Mouse (Mus musculus): Measurements from ENCODE around the gene Runx1. TPM values are rescaled to one million over a fixed set of nuclear protein-coding genes. Genes with fewer than 3 reads are reported as not detected.

Runx1 gene
- polyA plus RNA-seq, 1 experiment = 32.5 TPM

DNA sequence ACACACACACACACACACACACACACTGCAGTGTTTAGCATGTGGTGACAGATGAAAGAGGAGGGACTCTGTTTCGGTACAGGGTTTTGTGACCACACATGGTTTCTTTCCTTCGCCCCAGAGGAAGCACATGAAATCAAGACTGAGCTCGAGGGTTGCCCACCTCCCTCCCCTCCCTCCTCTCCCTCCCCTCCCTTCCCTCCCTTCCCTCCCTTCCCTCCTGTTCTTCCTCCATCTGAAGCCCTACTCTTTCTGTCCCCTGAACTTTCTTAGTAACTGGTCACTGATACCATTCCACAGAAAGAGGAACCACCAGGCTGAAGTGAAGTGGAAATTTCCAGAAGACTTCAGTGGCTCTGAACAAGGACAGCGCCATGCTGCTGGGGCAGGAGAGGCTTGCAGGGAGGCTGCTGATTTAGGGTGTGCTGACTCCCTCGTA, 39.0 kb downstream of the Runx1 start:
- H3K4me3 ChIP-seq (replicated peaks; ENCODE audit: extremely low read depth, low read depth, low read length) = no peak overlapping the region
- peaks cover 4% of the 10 kb centered on the region; the same call in 1 of the 2 replicates for H3K4me1 ChIP-seq (ENCODE audit: control insufficient read depth, insufficient read depth, low read length)
- WGBS = 49% methylated on average over 5 of the region's 5 CpGs
- DNase-seq = no peak
- no peak for TF ChIP-seq CTCF (IDR thresholded peaks at IDR 0.05; ENCODE audit: insufficient read depth, low read length)
- TF ChIP-seq POLR2A (IDR thresholded peaks at IDR 0.05; ENCODE audit: borderline replicate concordance, extremely low read depth, low read depth, low read length) = no peak

DNA sequence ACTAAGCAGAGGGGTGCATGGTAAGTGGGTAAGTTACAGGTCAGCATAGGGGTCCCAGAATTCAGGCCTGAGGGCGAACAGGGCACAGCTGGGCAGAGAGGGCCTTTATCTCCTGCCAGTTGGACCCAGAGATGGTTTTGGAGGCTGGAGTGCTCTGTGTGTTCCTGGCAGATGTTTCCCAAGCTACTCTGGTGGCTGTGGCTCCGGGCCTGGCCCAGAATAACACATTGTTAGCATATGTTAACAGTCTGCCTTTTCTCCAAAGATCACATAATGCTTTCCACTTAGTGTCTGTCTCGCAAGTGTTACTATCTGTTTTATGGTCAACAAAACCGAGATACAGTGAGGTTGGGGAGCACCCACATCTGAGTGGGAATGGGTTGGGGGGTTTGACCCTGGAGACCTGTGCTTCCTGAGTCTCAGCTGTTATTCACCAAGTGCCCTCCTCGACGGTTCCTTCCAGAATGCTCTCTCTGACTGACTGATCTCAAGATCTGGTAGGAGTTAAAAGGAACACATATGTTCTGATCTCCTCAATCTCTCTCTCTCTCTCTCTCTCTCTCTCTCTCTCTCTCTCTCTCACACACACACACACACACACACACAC, 39.6 kb downstream of the Runx1 start:
- TF ChIP-seq CTCF (IDR thresholded peaks at IDR 0.05; ENCODE audit: insufficient read depth, low read length) = no peak
- no peak for TF ChIP-seq POLR2A (IDR thresholded peaks at IDR 0.05; ENCODE audit: borderline replicate concordance, extremely low read depth, low read depth, low read length)
- peaks cover 4% of the 10 kb centered on the region; the same call in 1 of the 2 replicates for H3K4me1 ChIP-seq (ENCODE audit: control insufficient read depth, insufficient read depth, low read length)
- no peak overlapping the region for H3K4me3 ChIP-seq (replicated peaks; ENCODE audit: extremely low read depth, low read depth, low read length)
- 61% methylated on average over 6 of the region's 6 CpGs for WGBS
- DNase-seq = no peak

DNA sequence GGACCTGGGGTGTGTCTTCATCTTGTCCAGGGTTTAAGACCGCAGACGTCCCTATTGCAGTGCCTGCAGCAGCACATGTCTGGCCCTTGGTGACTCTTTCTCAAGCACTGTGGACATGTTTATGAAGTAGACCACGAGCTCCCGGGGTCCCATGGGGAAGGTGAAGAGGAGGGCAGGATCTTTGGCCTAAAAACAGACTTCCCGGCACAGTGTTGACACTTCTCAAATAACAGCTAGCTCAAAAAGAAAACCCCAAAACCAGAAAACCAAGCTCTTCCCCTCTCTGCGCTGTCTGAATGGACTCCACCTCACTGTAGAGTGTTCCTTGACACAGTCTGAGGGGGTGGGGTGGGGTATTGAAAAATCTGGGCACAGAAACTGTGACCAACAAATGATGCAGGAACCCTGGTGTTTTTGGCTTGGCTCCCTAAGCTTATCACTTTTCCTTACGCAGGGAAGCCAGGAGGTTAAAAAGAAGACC, 42.3 kb downstream of the Runx1 start:
- DNase-seq = no peak
- H3K4me3 ChIP-seq (replicated peaks; ENCODE audit: extremely low read depth, low read depth, low read length) = no peak overlapping the region
- 16% methylated on average over 7 of the region's 7 CpGs for WGBS
- TF ChIP-seq CTCF (IDR thresholded peaks at IDR 0.05; ENCODE audit: insufficient read depth, low read length) (no peak), POLR2A (IDR thresholded peaks at IDR 0.05; ENCODE audit: borderline replicate concordance, extremely low read depth, low read depth, low read length) (no peak)
- peaks cover 4% of the 10 kb centered on the region; the same call in 1 of the 2 replicates for H3K4me1 ChIP-seq (ENCODE audit: control insufficient read depth, insufficient read depth, low read length)

DNA sequence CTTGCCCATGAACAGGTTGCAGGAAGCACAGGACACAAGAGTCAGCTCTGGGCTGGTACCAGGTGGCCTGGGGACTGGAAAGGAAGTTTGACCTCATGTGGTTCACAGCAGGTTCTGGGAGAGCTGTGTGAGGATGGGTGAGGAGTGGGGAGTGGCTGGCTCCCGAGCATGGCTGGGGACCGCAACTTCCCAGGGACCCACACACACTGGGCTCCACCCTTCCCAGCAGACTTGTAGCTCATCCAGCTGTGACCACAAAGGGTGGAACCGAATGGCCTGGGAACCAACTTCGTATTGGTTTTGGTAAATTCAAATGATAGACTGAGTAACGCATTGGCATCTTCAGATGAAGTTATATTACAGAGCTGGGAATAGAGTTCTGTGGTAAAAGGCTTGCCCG, 43.5 kb downstream of the Runx1 start:
- WGBS = 75% methylated on average over 6 of the region's 6 CpGs
- H3K4me1 ChIP-seq (ENCODE audit: control insufficient read depth, insufficient read depth, low read length) = peaks cover 4% of the 10 kb centered on the region; the same call in 1 of the 2 replicates
- no peak for DNase-seq
- TF ChIP-seq POLR2A (IDR thresholded peaks at IDR 0.05; ENCODE audit: borderline replicate concordance, extremely low read depth, low read depth, low read length) (no peak), CTCF (IDR thresholded peaks at IDR 0.05; ENCODE audit: insufficient read depth, low read length) (no peak)
- no peak overlapping the region for H3K4me3 ChIP-seq (replicated peaks; ENCODE audit: extremely low read depth, low read depth, low read length)

DNA sequence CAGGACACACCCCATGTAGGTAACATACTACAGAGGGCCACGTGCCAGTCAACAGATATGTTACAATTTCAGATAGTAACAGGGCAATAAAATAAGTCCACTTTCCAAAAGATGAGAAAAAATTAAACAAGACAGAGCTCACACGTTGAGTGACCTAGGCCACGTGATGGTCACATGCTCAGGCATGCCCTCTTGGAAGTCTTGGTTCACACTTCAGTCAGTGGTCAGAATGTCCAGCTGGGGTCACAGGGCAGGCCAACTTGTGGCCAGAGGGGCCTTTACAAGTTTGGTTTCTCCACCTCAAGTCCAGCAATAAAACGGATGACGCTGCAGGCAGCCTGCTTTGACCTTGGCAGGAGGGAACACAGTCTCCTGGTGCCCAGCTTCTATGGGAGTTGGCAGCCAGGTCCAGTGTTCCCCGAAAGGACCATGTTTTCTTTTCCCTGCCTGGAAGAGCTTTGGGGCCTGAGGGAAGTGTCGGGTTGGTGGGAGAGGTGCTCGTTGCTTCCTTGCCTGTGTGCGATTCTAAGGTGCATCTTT, 46.0 kb downstream of the Runx1 start:
- TF ChIP-seq CTCF (IDR thresholded peaks at IDR 0.05; ENCODE audit: insufficient read depth, low read length) (no peak), POLR2A (IDR thresholded peaks at IDR 0.05; ENCODE audit: borderline replicate concordance, extremely low read depth, low read depth, low read length) (no peak)
- Histone ChIP-seq H3K4me3 (replicated peaks; ENCODE audit: extremely low read depth, low read depth, low read length) (no peak overlapping the region), H3K4me1 (ENCODE audit: control insufficient read depth, insufficient read depth, low read length) (peaks cover 2% of the 10 kb centered on the region; the same call in 1 of the 2 replicates)
- DNase-seq = no peak
- 81% methylated on average over 9 of the region's 9 CpGs for WGBS

DNA sequence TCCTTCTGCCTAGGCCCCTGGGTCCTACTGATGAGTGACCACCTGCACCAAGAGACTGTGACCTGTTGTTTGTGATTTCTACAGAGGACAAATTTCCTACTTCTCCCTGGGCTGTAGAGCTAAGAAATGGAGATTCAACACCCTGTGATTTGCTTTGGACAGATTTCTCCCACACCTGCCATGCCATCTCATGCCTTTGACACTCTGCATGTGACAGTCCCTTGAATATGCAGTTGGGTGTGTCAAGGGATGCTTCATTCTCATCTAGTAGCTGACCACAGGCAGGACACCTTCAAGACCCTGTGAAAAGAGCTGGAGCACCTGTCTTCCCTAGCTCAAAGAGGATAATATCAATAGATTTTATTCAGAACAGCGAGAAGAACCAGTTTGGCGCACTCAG, 46.8 kb downstream of the Runx1 start:
- no peak for TF ChIP-seq CTCF (IDR thresholded peaks at IDR 0.05; ENCODE audit: insufficient read depth, low read length)
- no peak for TF ChIP-seq POLR2A (IDR thresholded peaks at IDR 0.05; ENCODE audit: borderline replicate concordance, extremely low read depth, low read depth, low read length)
- H3K4me3 ChIP-seq (replicated peaks; ENCODE audit: extremely low read depth, low read depth, low read length) = no peak overlapping the region
- WGBS = 91% methylated on average over 2 of the region's 2 CpGs
- peaks cover under 1% of the 10 kb centered on the region; the same call in 1 of the 2 replicates for H3K4me1 ChIP-seq (ENCODE audit: control insufficient read depth, insufficient read depth, low read length)
- no peak for DNase-seq

DNA sequence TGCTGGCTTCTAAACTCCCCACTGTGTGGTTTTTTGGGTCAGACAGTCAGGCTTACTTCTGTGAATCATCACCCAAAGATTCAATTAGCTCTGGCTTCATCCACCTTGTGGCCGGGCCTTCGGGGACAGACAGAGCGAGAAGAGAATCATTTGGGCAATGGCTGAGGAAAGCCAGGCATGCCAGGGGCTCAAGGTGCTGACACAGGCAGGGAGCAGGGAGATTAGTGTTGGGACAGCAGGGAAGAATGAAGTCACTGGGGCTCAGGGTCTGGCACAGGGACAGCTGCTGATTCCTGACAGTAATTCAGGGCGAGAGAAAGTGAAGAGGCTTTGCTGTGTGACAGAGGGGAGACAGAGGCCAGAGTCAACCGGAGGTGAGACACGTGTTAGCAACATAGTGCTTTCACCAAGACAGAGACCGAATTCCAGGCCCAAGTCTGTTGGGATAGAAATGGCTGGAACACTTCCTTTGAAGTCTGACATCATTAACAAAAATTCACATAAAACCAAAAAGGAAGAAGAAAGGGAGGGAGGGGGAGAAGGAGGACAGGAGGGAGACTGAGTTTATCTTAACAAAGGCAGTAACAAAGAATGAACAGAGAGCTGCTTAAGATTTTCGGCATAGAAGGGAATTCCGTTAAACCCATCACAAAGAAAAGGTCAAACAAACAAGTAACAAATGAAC, 47.7 kb downstream of the Runx1 start:
- H3K4me3 ChIP-seq (replicated peaks; ENCODE audit: extremely low read depth, low read depth, low read length) = no peak overlapping the region
- TF ChIP-seq CTCF (IDR thresholded peaks at IDR 0.05; ENCODE audit: insufficient read depth, low read length) (no peak), POLR2A (IDR thresholded peaks at IDR 0.05; ENCODE audit: borderline replicate concordance, extremely low read depth, low read depth, low read length) (no peak)
- WGBS = 59% methylated on average over 9 of the region's 9 CpGs
- no peak for DNase-seq
- no peaks in the 10 kb centered on the region for H3K4me1 ChIP-seq (ENCODE audit: control insufficient read depth, insufficient read depth, low read length)

DNA sequence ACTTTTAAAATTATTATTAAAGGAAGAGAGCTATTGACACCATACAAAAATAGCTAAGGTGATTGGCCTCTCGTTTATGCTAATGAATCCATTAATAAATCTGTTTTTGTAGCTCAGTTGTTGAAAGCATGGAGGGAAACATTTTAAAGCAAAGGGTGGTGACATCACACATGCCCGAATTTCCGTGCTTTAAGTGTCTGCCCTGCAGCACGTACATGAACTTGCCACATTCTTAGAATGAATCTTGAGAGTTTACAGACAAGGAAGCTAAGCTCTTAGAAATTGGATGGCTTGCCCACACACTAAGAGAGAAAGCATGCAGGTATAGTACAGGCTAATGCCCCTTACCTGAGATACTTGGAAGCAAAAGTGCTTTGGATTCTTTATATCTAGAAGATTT, 58.1 kb downstream of the Runx1 start:
- WGBS = 71% methylated on average over 4 of the region's 4 CpGs
- no peaks in the 10 kb centered on the region for H3K4me1 ChIP-seq (ENCODE audit: control insufficient read depth, insufficient read depth, low read length)
- H3K4me3 ChIP-seq (replicated peaks; ENCODE audit: extremely low read depth, low read depth, low read length) = no peak overlapping the region
- no peak for TF ChIP-seq POLR2A (IDR thresholded peaks at IDR 0.05; ENCODE audit: borderline replicate concordance, extremely low read depth, low read depth, low read length)
- no peak for TF ChIP-seq CTCF (IDR thresholded peaks at IDR 0.05; ENCODE audit: insufficient read depth, low read length)
- DNase-seq = no peak

DNA sequence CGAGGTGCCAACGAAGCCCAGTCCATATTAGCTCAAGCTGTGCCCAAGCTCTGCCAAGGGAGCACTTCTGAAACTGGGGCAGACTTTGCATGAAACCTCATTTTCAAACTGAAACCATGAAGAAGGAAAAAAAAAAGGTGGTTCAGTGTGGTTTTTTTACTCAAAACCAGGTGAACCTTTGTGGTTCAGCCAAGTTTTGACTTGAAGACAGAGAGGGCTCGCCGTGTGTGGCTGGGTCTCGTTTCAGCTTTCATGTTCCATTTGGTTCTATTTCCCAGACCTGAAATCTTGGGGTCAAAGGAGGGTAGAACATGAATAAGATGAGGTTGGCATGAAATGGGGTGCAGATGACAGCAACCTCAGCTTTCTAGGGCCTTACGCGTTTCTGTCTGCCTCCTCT, 58.5 kb downstream of the Runx1 start:
- Histone ChIP-seq H3K4me3 (replicated peaks; ENCODE audit: extremely low read depth, low read depth, low read length) (no peak overlapping the region), H3K4me1 (ENCODE audit: control insufficient read depth, insufficient read depth, low read length) (no peaks in the 10 kb centered on the region)
- TF ChIP-seq POLR2A (IDR thresholded peaks at IDR 0.05; ENCODE audit: borderline replicate concordance, extremely low read depth, low read depth, low read length) (no peak), CTCF (IDR thresholded peaks at IDR 0.05; ENCODE audit: insufficient read depth, low read length) (no peak)
- DNase-seq = no peak
- WGBS = 82% methylated on average over 7 of the region's 7 CpGs

Measured in lung, adult 2 months (tissue).